Mouse (Mus musculus) C2C12 (cell line): ENCODE data around the gene Jak3.

Source experiments
- CEBPB ChIP-seq: IDR thresholded peaks from one replicate; pipeline ENCODE4 v1.6.1; 2011; ENCODE audit warnings: low read depth, mild to moderate bottlenecking, control low read depth, moderate library complexity
- CTCF ChIP-seq: IDR thresholded peaks from one replicate; pipeline ENCODE4 v1.5.1; 2011; ENCODE audit not compliant: control insufficient read depth, insufficient read depth, insufficient read length
- MAX ChIP-seq: IDR thresholded peaks from one replicate; pipeline ENCODE4 v1.6.1; 2011; ENCODE audit warnings: mild to moderate bottlenecking, control low read depth
- MYOD1 ChIP-seq: IDR thresholded peaks from one replicate; pipeline ENCODE4 v1.6.1; 2011; ENCODE audit warnings: low read depth; ENCODE audit not compliant: control insufficient read depth, insufficient read length
- MYOG ChIP-seq: IDR thresholded peaks from one replicate; pipeline ENCODE4 v1.6.1; 2011; ENCODE audit not compliant: control insufficient read depth, insufficient read length; ENCODE audit errors: extremely low read depth
- USF1 ChIP-seq: IDR thresholded peaks from one replicate; pipeline ENCODE4 v1.6.1; 2011; ENCODE audit warnings: low read depth, mild to moderate bottlenecking, control low read depth, moderate library complexity

DNA sequence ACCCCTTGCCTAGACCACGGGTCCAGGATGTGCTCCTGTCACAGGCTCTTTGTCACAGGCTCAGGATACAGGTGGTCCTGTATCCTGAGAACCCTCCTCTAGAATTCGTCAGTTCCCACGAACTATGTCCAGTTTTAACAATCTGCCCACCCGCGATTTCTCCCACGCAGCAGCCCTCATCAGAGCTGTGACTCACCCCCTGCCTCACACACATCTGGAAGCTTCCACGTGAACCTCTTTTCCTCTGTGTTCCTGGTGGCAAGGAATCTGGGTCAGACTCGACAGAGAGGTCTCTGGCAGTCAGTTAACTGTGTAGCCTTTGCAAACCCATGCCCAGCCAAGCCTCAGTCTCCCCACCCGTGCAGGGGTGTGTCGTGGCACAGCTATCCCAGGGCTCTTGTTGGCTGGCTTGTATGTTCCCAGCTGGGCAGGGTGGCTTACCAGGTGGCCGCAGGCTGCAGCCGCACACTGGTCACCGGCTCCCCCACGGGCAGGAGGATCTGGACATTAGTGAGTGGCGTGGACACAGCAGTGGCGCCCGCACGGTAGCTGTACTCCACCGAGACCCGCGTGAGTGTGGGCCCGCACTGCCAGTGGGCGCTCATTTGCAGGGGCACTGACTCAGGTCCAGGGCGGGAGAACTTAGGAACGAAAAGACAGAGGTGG, 33.2 kb downstream of the Jak3 start:
- TF ChIP-seq CTCF (no peak), MAX (no peak), MYOD1 (no peak), CEBPB (no peak), USF1 (no peak), MYOG (no peak)
